ENCODE assay signal across 23 mouse cellular contexts in the genomic region with DNA sequence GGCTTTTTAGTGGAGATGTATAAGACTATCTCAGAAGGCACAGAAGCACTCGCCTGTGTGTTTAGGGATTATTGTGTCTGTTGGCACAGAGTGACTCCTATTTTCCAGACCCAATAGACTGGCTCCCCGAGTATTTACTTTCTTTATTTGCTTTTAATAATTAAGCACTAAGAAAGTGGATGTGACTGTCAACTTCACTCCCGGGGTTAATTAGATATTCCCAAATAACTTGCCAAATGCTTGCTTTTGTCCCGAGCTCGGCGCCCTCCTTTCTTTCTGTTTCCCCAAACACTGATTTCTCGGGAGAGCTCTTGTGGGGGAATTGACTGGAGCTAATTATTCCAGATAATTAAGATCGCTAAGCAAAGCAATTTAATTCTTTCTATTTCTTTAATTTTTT.
"Had no signal": no experiment of that assay in that cellular context is flagged by ENCODE, and none has a peak within 500 bp of the region (broad histone marks: within the 10 kb centered on the region; RNA-seq: fewer than 3 reads in every experiment).

No protein-coding gene starts in this region.

- DNase-seq: kidney, adult 18-20 months; kidney, adult 9 months; kidney, postnatal 14 days; kidney, postnatal 4 days; liver; lung, adult 18-20 months; lung, postnatal 10 days; lung, postnatal 36 days; right cerebral cortex, adult 18-20 months; right cerebral cortex, postnatal 25 days; spleen, adult 18-20 months; thymus, adult 18-20 months; thymus, postnatal 36 days had no signal

- H3K9me3 ChIP-seq: limb, embryonic 10.5 days; limb, embryonic 13.5 days; liver, embryonic 12.5 days; liver, embryonic 15.5 days; lung, embryonic 15.5 days; megakaryocyte, embryonic 14.5 days; midbrain, embryonic 10.5 days; midbrain, embryonic 15.5 days; neural tube, embryonic 12.5 days; stomach, embryonic 15.5 days had no signal

- H3K9ac ChIP-seq: limb, embryonic 13.5 days; liver, embryonic 12.5 days; liver, embryonic 15.5 days; lung, embryonic 15.5 days; midbrain, embryonic 15.5 days; neural tube, embryonic 12.5 days; stomach, embryonic 15.5 days had no signal

- ATAC-seq: liver, embryonic 12.5 days; midbrain, embryonic 15.5 days had no signal

- H3K36me3 ChIP-seq: limb, embryonic 10.5 days; limb, embryonic 13.5 days; liver, embryonic 12.5 days; liver, embryonic 15.5 days; lung, embryonic 15.5 days; midbrain, embryonic 10.5 days; midbrain, embryonic 15.5 days; neural tube, embryonic 12.5 days; stomach, embryonic 15.5 days had no signal

- H3K4me3 ChIP-seq: limb, embryonic 10.5 days; limb, embryonic 13.5 days; liver, embryonic 12.5 days; liver, embryonic 15.5 days; lung, embryonic 15.5 days; megakaryocyte, embryonic 14.5 days; midbrain, embryonic 10.5 days; midbrain, embryonic 15.5 days; neural tube, embryonic 12.5 days; stomach, embryonic 15.5 days had no signal

- H3K4me2 ChIP-seq: limb, embryonic 13.5 days; liver, embryonic 12.5 days; liver, embryonic 15.5 days; lung, embryonic 15.5 days; midbrain, embryonic 15.5 days; neural tube, embryonic 12.5 days; stomach, embryonic 15.5 days had no signal

- H3K27ac ChIP-seq: limb, embryonic 10.5 days; limb, embryonic 13.5 days; liver, embryonic 12.5 days; liver, embryonic 15.5 days; lung, embryonic 15.5 days; midbrain, embryonic 10.5 days; midbrain, embryonic 15.5 days; neural tube, embryonic 12.5 days; stomach, embryonic 15.5 days had no signal

- H3K27me3 ChIP-seq: limb, embryonic 13.5 days; liver, embryonic 12.5 days; liver, embryonic 15.5 days; lung, embryonic 15.5 days; midbrain, embryonic 15.5 days; neural tube, embryonic 12.5 days; stomach, embryonic 15.5 days had no signal

- H3K4me1 ChIP-seq: liver, embryonic 12.5 days; liver, embryonic 15.5 days; megakaryocyte, embryonic 14.5 days; stomach, embryonic 15.5 days had no signal
